Mouse (Mus musculus) 416B (cell line): ENCODE measurements at regions not wholly inside any gene's neighbourhood (a gene's known extent, or its start where the extent isn't known, plus 50 kb on each side); places are given as distances from the start of the nearest gene placed in this dataset.

ENCODE experiments used
- DNase-seq: peaks from one replicate; pipeline ENCODE4 v3.0.0; 2011; ENCODE audit warnings: low read depth

GRCm38 (mm10) chr5:120251697-120252401 lies 135.6 kb downstream of the Rbm19 start:
- peak; percentile 51 for DNase-seq

- peak; percentile 48 for DNase-seq
These were observed 136.3 kb downstream of the Rbm19 start for GRCm38 (mm10) chr5:120252551-120252950.

- DNase-seq: no peak
These were observed 146.5 kb downstream of the Rbm19 start for GRCm38 (mm10) chr5:120262715-120263273.

- no peak for DNase-seq
These were observed 153.2 kb downstream of the Rbm19 start for GRCm38 (mm10) chr5:120269416-120269860.

- no peak for DNase-seq
These were observed 154.8 kb downstream of the Rbm19 start for GRCm38 (mm10) chr5:120270887-120271616.

GRCm38 (mm10) chr5:120276229-120276628 lies 155.3 kb upstream of the Lhx5 start:
- DNase-seq: no peak

GRCm38 (mm10) chr5:120280321-120280720 lies 151.2 kb upstream of the Lhx5 start:
- no peak for DNase-seq

- DNase-seq: no peak
These were observed 150.4 kb upstream of the Lhx5 start for GRCm38 (mm10) chr5:120280991-120281602.

- no peak for DNase-seq
These were observed 149.5 kb upstream of the Lhx5 start for GRCm38 (mm10) chr5:120281840-120282565.

GRCm38 (mm10) chr5:120284625-120285024 lies 146.9 kb upstream of the Lhx5 start:
- DNase-seq: no peak

- DNase-seq: no peak
These were observed 146.5 kb upstream of the Lhx5 start for GRCm38 (mm10) chr5:120285036-120285435.

GRCm38 (mm10) chr5:120286787-120287186 lies 144.7 kb upstream of the Lhx5 start:
- no peak for DNase-seq

GRCm38 (mm10) chr5:120288036-120288684 lies 143.3 kb upstream of the Lhx5 start:
- DNase-seq: no peak

- DNase-seq: no peak
These were observed 136.9 kb upstream of the Lhx5 start for GRCm38 (mm10) chr5:120294526-120295078.

GRCm38 (mm10) chr5:120297190-120297589 lies 134.3 kb upstream of the Lhx5 start:
- no peak for DNase-seq

GRCm38 (mm10) chr5:120297665-120298282 lies 133.7 kb upstream of the Lhx5 start:
- peak; percentile 34 for DNase-seq

GRCm38 (mm10) chr5:120301672-120302071 lies 129.8 kb upstream of the Lhx5 start:
- no peak for DNase-seq

- no peak for DNase-seq
These were observed 129.2 kb upstream of the Lhx5 start for GRCm38 (mm10) chr5:120302307-120302706.

- DNase-seq: no peak
These were observed 127.2 kb upstream of the Lhx5 start for GRCm38 (mm10) chr5:120304295-120304701.

GRCm38 (mm10) chr5:120312299-120312698 lies 119.2 kb upstream of the Lhx5 start:
- DNase-seq: no peak

- DNase-seq: no peak
These were observed 117.5 kb upstream of the Lhx5 start for GRCm38 (mm10) chr5:120313984-120314383.
